Mouse (Mus musculus) spleen, postnatal 4 days (tissue): ENCODE data around the gene Map1s.
"Not testable (repeated sequence)": the region's sequence is repeated elsewhere in the genome, so short reads cannot be mapped to it uniquely, and the experiment has no call there.

ENCODE experiments used
- DNase-seq, 2 experiments: peaks; one replicate each; pipeline ENCODE4 v3.0.0; 2022; ENCODE audit warnings: low spot score in 2 of 2

Map1s gene

DNA sequence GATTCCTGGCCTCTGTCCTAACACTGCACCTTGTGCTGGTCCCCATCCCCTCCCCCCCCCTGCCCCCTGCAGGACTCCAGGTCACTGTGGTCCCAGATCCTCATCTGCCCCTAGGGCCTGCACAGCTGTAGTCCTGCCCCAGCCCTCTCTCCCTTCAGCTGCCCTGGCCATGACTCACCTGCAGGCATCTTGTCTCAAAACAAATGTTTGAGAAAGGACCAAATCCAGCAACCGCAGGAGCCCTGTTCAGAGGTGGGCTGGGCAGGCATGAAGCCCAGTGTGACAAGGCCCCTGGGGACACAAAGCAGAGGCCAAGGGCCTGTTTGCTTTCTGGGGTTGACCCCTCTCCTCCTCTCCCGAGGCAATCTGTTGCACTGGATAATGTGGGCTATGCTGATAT is 27.6 kb upstream of the Map1s start:
- no peak for DNase-seq

DNA sequence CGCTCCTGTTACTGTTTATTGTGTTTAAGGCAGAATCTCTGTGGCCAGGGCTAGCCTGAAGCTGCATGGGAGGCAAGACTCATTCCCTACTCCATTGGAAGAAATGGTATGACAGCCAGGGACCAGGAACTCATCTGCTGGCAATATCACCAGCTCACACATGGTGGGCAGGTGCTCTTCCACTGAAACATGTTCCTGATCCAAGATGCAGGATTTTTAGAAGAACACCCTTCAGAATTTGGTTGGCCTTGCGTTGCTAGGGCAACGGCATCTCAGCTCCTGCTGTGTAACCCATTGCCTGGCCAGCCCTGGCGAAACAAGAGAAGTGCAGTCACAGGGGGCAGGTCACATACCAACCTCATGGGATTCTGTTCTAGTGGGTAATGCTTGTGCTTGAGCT is 26.2 kb upstream of the Map1s start:
- DNase-seq: no peak

- DNase-seq: no peak
Observed at GRCm38 (mm10) chr8:70880126-70880525, 25.6 kb upstream of the Map1s start.

GRCm38 (mm10) chr8:70880546-70880945 is 25.2 kb upstream of the Map1s start:
- no peak for DNase-seq

DNA sequence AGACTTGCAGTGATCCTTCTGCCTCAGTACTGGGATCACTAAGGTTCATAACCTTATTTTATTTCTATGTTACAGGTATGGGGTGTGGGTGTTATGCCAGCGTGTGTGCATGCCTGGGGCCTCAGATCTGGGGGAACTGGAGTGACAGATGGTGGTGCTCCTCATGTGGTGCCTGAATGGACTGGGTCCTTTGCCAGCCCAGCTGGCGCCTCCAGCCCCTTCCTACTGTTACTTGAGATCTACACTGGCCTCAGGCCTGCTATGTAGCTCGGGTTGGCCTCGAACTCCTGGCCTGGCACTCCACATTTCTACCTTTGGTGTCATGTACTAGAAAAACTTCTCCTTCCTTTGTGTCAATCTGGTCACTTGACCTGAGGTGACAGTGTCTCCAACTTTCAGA is 21.5 kb upstream of the Map1s start:
- DNase-seq: no peak

DNA sequence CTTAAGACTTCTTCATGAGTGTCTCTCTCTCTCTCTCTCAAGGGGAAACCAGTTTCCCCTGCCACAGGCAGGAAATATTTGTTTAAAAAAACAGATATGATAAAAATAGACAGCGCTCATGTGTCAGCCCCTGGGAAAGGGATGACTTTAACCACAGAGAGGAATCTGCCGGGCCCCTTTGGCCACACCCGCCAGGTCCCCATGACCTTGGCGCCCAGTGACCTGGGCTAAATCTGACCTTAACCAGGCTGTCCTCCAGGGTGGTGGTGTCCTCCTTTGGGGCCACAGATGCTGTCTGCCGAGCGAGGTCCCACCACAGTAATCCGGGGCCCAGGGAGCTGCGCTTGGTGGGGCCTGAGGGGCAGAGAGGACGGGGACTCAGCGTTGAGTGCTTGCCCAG is 21.0 kb upstream of the Map1s start:
- no peak for DNase-seq

- DNase-seq: no peak
Observed at GRCm38 (mm10) chr8:70885612-70886011, 20.1 kb upstream of the Map1s start.

DNA sequence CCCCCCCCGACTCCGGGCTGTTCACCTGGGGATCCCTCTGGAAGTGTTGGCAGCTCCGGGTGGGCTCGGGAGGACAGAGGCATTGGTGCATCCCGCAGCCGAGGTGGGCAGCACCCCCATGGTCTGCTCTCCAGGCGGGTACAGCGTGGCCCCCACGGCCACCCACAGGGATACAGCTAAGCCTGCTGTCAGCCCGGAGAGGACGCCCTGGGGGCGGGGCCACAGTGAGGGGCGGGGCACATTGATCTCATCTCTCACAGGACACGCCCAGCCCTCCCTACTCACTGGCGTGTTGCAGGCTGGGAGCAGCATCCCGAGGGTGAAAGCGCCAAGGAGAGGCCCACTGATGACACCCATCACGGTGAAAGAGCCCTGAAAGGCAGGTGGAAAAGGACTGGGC is 18.1 kb upstream of the Map1s start:
- peak; percentile 69 to 76 for DNase-seq

DNA sequence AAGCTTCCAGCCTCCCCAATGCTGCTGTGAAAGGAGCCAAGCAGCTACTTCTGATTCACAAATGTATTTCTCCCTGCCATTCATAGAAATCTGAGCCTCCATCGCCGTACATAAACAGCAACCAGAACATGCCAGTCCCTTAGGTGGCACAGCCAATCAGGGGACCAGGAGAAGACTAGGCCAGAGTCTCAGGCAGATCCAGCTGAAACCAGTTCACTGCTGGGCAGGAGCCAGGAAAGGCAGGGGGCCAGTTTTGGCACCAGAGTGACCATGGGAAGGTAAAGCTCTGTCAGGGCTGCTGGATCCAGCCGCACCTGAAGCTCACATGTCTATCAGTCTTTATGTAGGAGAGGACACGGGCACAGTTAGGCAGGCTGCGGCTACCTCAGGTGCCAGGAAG is 15.1 kb upstream of the Map1s start:
- no peak for DNase-seq

DNA sequence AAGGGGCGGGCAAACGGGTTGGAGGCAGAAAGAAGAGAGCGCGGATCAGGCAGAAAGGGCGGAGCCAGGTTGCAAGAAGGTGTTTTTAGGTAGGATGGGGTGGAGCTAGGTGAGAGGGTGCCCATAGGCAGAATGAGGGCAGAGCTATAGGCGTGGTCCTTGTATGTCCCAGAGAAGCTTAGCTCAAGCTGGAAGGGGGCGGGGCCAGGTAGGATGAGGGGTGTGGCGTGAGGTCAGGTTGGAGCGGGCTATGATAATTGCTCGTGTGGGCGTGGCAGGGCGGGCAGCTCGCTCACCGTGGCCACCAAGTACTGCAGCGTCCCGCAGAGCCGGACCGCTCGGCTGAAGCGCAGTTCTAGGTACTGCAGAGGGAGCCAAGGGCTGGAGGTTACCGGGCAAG is 14.4 kb upstream of the Map1s start:
- DNase-seq: no peak

DNA sequence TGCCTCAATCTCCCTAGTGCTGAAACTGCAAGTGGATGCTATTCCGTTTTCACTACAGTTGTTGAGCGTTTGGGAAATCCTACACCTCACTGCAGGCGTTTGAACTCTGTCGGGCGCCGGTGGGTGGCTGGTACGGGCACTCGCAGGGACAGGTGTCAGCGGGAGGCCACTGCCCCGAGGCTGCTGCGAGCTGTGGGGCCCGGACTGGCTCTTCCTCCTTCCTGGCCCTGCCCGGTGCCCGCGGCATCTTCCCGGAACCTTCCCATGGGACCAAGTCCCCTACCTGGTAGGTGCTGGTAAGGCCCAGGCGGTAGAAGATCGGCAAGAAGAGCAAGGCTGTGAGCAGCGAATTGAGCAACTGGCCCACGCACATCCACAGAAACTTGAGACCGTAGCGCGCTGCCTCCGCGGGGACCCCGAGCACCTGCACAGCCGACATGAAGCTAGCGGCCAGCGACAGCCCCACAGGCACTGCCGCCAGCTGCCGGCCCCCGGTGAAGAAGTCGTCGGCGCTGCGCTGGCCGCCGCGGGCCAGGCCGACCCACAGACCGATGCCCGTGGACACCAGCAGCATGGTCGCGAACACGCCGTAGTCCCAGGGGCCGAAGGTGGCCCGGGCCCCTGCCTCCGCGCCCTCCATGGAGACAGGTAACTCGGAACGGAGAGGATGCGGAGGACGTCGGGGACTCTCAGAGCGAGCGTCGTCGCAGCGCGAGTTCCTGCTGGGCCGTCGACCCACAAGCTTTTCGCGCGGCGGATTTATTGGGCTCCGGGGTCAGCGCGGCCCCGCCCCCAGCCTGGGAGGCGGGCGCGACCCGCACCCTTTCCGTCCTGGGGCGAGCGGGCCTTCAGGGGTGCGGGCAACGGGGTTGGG is 13.5 kb upstream of the Map1s start, which contains the start of gene Slc5a5:
TSS of gene Slc5a5 (minus strand) at position 736 of the 874 bp plus-strand sequence.
- DNase-seq: no peak

GRCm38 (mm10) chr8:70892896-70893655 is 12.7 kb upstream of the Map1s start:
- DNase-seq: no peak

GRCm38 (mm10) chr8:70893656-70894384 is 11.9 kb upstream of the Map1s start:
- DNase-seq: peak; percentile 79 to 91

DNA sequence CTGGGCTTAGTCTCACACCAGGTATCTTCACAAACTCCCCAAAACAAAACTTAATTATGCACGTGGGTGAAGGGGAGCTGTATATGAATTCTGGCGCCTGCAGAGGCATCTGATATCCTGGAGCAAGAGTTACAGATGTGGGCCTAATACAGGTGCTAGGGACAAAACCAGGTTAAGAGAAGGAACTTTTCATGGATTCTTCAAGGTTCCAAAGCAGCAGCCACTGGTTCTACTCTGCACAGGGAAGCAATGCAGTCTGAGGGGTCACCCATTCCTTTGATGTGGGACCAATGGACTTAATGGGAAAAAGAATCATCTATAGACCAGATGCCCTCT is 11.4 kb upstream of the Map1s start:
- no peak for DNase-seq

- DNase-seq: no peak
Observed at GRCm38 (mm10) chr8:70894771-70895545, 10.8 kb upstream of the Map1s start.

DNA sequence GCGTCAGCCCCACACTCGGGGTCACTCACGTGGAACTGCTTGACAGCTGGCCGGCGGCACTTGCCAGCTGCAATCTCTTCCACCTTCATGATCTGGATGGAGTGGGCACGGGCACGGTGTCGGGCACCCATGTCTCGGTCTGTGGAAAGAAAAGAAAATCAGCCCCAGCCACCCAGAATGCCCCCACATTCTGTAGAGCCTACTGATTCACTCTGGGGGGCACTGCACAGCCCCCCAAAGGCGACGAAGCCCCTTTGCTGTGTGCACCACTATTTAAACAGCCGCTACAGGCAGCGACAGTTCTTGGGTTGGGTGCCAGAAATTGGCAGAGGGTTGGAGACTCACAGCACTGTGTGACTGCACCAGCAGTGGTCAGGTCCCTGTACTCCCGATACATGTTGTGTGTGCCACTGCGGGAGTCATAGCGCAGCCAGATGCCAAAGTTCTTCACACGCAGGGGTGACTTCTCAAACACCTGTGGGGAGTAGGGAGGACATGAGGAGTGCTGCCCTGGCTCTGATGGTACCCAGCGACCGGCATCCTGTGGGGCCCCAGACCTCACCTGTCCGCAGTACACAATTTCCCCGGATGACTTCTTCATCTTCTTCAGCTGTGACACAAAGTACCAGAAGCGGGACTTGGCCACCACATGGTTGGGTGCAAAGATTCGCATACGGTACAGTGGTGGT is 10.0 kb upstream of the Map1s start:
- not testable (repeated sequence) for DNase-seq

- no peak for DNase-seq
Observed at GRCm38 (mm10) chr8:70896316-70897020, 9.3 kb upstream of the Map1s start.

DNA sequence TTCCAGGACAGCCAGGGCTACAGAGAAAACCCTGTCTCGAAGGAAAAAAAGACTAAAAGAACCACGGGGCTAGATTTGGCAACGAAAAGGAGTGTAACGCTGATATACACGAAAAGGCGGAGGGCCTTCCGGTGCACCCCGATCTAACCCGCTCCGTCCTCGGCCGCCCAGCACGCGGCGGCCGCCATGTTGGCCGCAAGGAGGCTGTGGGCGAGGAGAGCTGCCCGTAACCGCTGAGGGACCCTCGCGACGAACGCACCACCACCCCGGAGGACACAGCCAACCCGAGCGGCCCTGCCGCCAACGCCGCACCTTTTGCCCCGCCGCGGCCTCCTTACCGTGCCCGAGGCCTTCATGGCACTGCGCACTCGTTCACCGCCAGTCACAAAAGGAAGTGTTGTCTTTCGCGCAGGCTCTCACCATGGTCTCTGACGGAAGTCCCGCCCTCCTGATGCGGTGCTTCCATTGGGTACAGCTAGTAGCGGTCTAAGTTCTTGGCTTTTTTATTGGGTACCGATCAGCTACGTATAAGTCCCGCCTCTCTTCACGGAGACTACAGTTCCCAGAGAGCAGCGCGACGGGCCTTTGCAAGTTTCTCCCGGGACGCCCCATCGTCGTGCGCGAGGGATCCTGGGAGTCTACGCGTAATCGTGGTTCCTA is 8.6 kb upstream of the Map1s start, which contains the start of gene Rpl18a:
TSS of gene Rpl18a (minus strand) at position 392 of the 660 bp plus-strand sequence.
- peak; percentile 92 to 93 for DNase-seq

- DNase-seq: peak; percentile 88 to 97
Observed at GRCm38 (mm10) chr8:70897681-70898413, 7.9 kb upstream of the Map1s start.
